Mouse (Mus musculus) ES-E14 (cell line): ENCODE measurements around the gene Gstt1. TPM values are rescaled to one million over a fixed set of nuclear protein-coding genes. Genes with fewer than 3 reads are reported as not detected.

ENCODE experiments used
- DNase-seq: peaks from one replicate; pipeline ENCODE4 v3.0.0-alpha.2; 2013; ENCODE audit warnings: low read depth, low spot score
- H3K27ac ChIP-seq: 2 replicates; pipeline ENCODE4 v1.5.1; 2012; ENCODE audit warnings: low read depth, mild to moderate bottlenecking, low read length, moderate library complexity, mixed read lengths; ENCODE audit not compliant: poor library complexity, insufficient read depth, severe bottlenecking
- H3K36me3 ChIP-seq: 2 replicates; pipeline ENCODE4 v1.6.1; 2012; ENCODE audit warnings: mild to moderate bottlenecking, low read length, moderate library complexity, mixed read lengths; ENCODE audit not compliant: control insufficient read depth, poor library complexity, insufficient read depth, severe bottlenecking
- H3K4me1 ChIP-seq, 2 experiments: fragments of 150-350 bp in 1 of 2; sonication (generic) in 1 of 2; 2 replicates each; pipeline ENCODE4 v1.6.1; 2012; ENCODE audit warnings: low read length in 2 of 2, mild to moderate bottlenecking in 1 of 2, mixed read lengths in 1 of 2; ENCODE audit not compliant: control insufficient read depth in 2 of 2, insufficient read depth in 2 of 2, poor library complexity in 1 of 2
- H3K4me3 ChIP-seq, 2 experiments: fragments of 150-350 bp in 1 of 2; sonication (generic) in 1 of 2; 2 replicates each; pipeline ENCODE4 v1.5.1; 2012; ENCODE audit warnings: low read length in 2 of 2, low read depth in 1 of 2, mild to moderate bottlenecking in 1 of 2, mixed read lengths in 1 of 2; ENCODE audit not compliant: insufficient read depth in 1 of 2, poor library complexity in 1 of 2, severe bottlenecking in 1 of 2
- H3K9ac ChIP-seq: 2 replicates; pipeline ENCODE4 v1.6.1; 2012; ENCODE audit warnings: low read depth, mild to moderate bottlenecking, low read length, mixed read lengths; ENCODE audit not compliant: poor library complexity, insufficient read depth, severe bottlenecking
- H3K9me3 ChIP-seq: fragments of 150-350 bp; sonication (generic); 2 replicates; pipeline ENCODE4 v1.6.1; 2012; ENCODE audit warnings: low read depth, mild to moderate bottlenecking, low read length; ENCODE audit not compliant: control insufficient read depth, insufficient read depth
- CHD2 ChIP-seq: IDR thresholded peaks from 2 replicates; pipeline ENCODE4 v1.6.1; 2014; ENCODE audit warnings: mild to moderate bottlenecking, low read depth, low read length, inconsistent platforms
- HCFC1 ChIP-seq: IDR thresholded peaks from 2 replicates; pipeline ENCODE4 v1.6.1; 2012; ENCODE audit warnings: low read length, inconsistent platforms, borderline replicate concordance; ENCODE audit not compliant: insufficient read depth
- MAFK ChIP-seq: IDR thresholded peaks from 2 replicates; pipeline ENCODE4 v1.6.1; 2014; ENCODE audit warnings: mild to moderate bottlenecking, low read depth, low read length, inconsistent platforms; ENCODE audit not compliant: insufficient read depth
- ZC3H11A ChIP-seq: IDR thresholded peaks from 2 replicates; pipeline ENCODE4 v1.6.1; 2012; ENCODE audit warnings: low read depth, mild to moderate bottlenecking, inconsistent platforms, low read length, borderline replicate concordance
- ZNF384 ChIP-seq: IDR thresholded peaks from 2 replicates; pipeline ENCODE4 v1.6.1; 2012; ENCODE audit warnings: low read depth, low read length, inconsistent platforms
- in situ Hi-C, 2 experiments: fragments of 600-800 bp; cut with MboI; formaldehyde crosslinking; loops; one replicate each; pipeline ENCODE4 v1.15.1; 2025; ENCODE audit warnings: low sequenced_read_pairs in 2 of 2, inconsistent platforms in 1 of 2; ENCODE audit not compliant: unreplicated experiment in 2 of 2
- total RNA-seq: library from RNA; depleted of rRNA; stranded (reverse); fragments of 300-350 nt; gene quantifications from 2 replicates; pipeline ENCODE4 v1.2.3, GENCODE M21; 2012; rRNA removed

Gstt1 gene
- total RNA-seq, 1 experiment, result 5.8 TPM

- Histone ChIP-seq H3K36me3 (peaks cover 13% of the 10 kb centered on the region), H3K4me1 (0 out of 4 replicates have a peak, but pooled peaks cover 0 to 1% of the 10 kb centered on the region in 2 experiments), H3K27ac (no peak overlapping the region), H3K9ac (no peak overlapping the region), H3K4me3 (no peak overlapping the region), H3K9me3 (no peaks in the 10 kb centered on the region)
- in situ Hi-C loops, result no loop called here
- DNase-seq, result no peak
- no peak for TF ChIP-seq CHD2
- TF ChIP-seq ZNF384, result no peak
- TF ChIP-seq ZC3H11A, result no peak
- no peak for TF ChIP-seq HCFC1
- TF ChIP-seq MAFK, result no peak
These were observed 38.1 kb downstream of the Gstt1 start for GRCm38 (mm10) chr10:75760311-75760710.

DNA sequence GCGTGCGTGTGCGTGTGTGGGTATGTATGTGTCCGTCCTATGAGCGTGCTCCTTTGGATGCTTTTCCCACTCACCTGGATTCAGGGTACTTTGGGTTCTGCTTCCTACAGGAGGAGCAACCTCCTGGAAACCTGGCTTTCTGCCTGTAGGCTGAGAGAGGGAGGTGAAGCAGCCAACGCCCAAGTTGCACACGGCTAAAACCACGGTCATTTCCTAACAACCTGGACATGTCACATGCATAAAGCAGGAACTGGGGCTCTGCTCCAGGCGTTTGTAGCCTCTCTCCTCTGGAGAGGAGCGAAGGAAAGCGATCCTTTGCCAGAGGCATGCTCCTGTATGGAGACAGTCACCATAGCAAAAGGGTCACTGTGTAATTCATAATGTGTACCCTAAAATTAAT is 41.7 kb downstream of the Gstt1 start:
- Histone ChIP-seq H3K4me3 (no peak overlapping the region), H3K27ac (no peak overlapping the region), H3K4me1 (no peaks in the 10 kb centered on the region), H3K9me3 (no peaks in the 10 kb centered on the region), H3K36me3 (peaks cover 32% of the 10 kb centered on the region), H3K9ac (no peak overlapping the region)
- TF ChIP-seq MAFK, result no peak
- no peak for TF ChIP-seq CHD2
- TF ChIP-seq ZNF384, result no peak
- no peak for TF ChIP-seq HCFC1
- TF ChIP-seq ZC3H11A, result no peak
- no peak for DNase-seq
- in situ Hi-C loops, result loop anchor here in 1 of 2 experiments (5.0 kb wide), 1 partner anchor 101 kb away; no protein-coding TSS in a partner anchor

- in situ Hi-C loops, result no loop called here
- H3K27ac ChIP-seq, result no peak overlapping the region
- peaks cover 54% of the 10 kb centered on the region for H3K36me3 ChIP-seq
- TF ChIP-seq ZC3H11A (peak; percentile 76; the same call in 1 of the 2 replicates), CHD2 (no peak), HCFC1 (no peak), ZNF384 (peak; percentile 59; the same call in 1 of the 2 replicates), MAFK (no peak)
- no peak overlapping the region for H3K4me3 ChIP-seq
- no peaks in the 10 kb centered on the region for H3K9me3 ChIP-seq
- peak; percentile 64 for DNase-seq
- H3K9ac ChIP-seq, result no peak overlapping the region
- no peaks in the 10 kb centered on the region for H3K4me1 ChIP-seq
These were observed 54.4 kb downstream of the Gstt1 start for GRCm38 (mm10) chr10:75744017-75744416.

GRCm38 (mm10) chr10:75743369-75743768 is 55.0 kb downstream of the Gstt1 start:
- H3K9ac ChIP-seq, result no peak overlapping the region
- in situ Hi-C loops, result no loop called here
- H3K9me3 ChIP-seq, result no peaks in the 10 kb centered on the region
- H3K4me1 ChIP-seq, result no peaks in the 10 kb centered on the region
- no peak overlapping the region for H3K4me3 ChIP-seq
- no peak for TF ChIP-seq MAFK
- TF ChIP-seq ZNF384, result no peak
- TF ChIP-seq ZC3H11A, result no peak
- TF ChIP-seq CHD2, result no peak
- no peak for TF ChIP-seq HCFC1
- H3K27ac ChIP-seq, result no peak overlapping the region
- DNase-seq, result no peak
- H3K36me3 ChIP-seq, result peaks cover 57% of the 10 kb centered on the region

GRCm38 (mm10) chr10:75740866-75741265 is 57.5 kb downstream of the Gstt1 start:
- Histone ChIP-seq H3K36me3 (peaks cover 65% of the 10 kb centered on the region), H3K9me3 (no peaks in the 10 kb centered on the region), H3K9ac (no peak overlapping the region), H3K4me1 (no peaks in the 10 kb centered on the region), H3K4me3 (no peak overlapping the region), H3K27ac (no peak overlapping the region)
- TF ChIP-seq ZNF384, result no peak
- no peak for TF ChIP-seq HCFC1
- TF ChIP-seq MAFK, result no peak
- TF ChIP-seq CHD2, result no peak
- TF ChIP-seq ZC3H11A, result no peak
- in situ Hi-C loops, result no loop called here
- no peak for DNase-seq

Other genes starting within 250 kb of the Gstt1 start
- 0.18 and 0.32 TPM in 2 replicates for gene Lrrc75b, start 238.3 kb downstream of the Gstt1 start, total RNA-seq
- 23.6 and 34.4 TPM in 2 replicates for gene Ggt1, start 237.0 kb downstream of the Gstt1 start, total RNA-seq
- 0.36 and 0.58 TPM in 2 replicates for gene Ggt5, start 209.2 kb downstream of the Gstt1 start, total RNA-seq
- 10.4 and 20.1 TPM in 2 replicates for gene Susd2, start 154.6 kb downstream of the Gstt1 start, total RNA-seq
- gene Cabin1, start 34.2 kb downstream of the Gstt1 start, total RNA-seq, result 59.0 and 73.4 TPM in 2 replicates
- 79.3 and 84.4 TPM in 2 replicates for gene Ddt, start 25.2 kb downstream of the Gstt1 start, total RNA-seq
- gene Gm20441, start 17.6 kb downstream of the Gstt1 start, total RNA-seq, result not detected in 2 replicates
- 3.4 and 4.4 TPM in 2 replicates for gene Gstt3, start 17.2 kb downstream of the Gstt1 start, total RNA-seq
- not detected in 2 replicates for gene Gstt4, start 24.0 kb upstream of the Gstt1 start, total RNA-seq
- gene Gstt2, start 38.8 kb upstream of the Gstt1 start, total RNA-seq, result 17.8 and 35.8 TPM in 2 replicates
- gene Mif, start 61.7 kb upstream of the Gstt1 start, total RNA-seq, result 1,434 and 2,185 TPM in 2 replicates
- 19.9 and 28.1 TPM in 2 replicates for gene Derl3, start 94.8 kb upstream of the Gstt1 start, total RNA-seq
- gene Smarcb1, start 123.0 kb upstream of the Gstt1 start, total RNA-seq, result 75.3 and 84.4 TPM in 2 replicates
- 435 and 871 TPM in 2 replicates for gene Chchd10, start 134.5 kb upstream of the Gstt1 start, total RNA-seq
- 52.4 and 137 TPM in 2 replicates for gene Mmp11, start 137.9 kb upstream of the Gstt1 start, total RNA-seq
- gene Gm867, start 142.1 kb upstream of the Gstt1 start, total RNA-seq, result 1.1 and 2.9 TPM in 2 replicates
- 0.98 and 1.5 TPM in 2 replicates for gene Vpreb3, start 144.5 kb upstream of the Gstt1 start, total RNA-seq
- 4.2 and 6.4 TPM in 2 replicates for gene Gm5134, start 155.9 kb upstream of the Gstt1 start, total RNA-seq
- gene Zfp280b, start 234.1 kb upstream of the Gstt1 start, total RNA-seq, result 22.1 and 31.6 TPM in 2 replicates